Mouse (Mus musculus) heart, adult 2 months (tissue): ENCODE measurements at regions not wholly inside any gene's neighbourhood (a gene's known extent, or its start where the extent isn't known, plus 50 kb on each side); places are given as distances from the start of the nearest gene placed in this dataset.

Source experiments
- CTCF ChIP-seq: fragments of 200-600 bp; IDR thresholded peaks from 2 replicates; pipeline ENCODE4 v1.8.1; 2022; ENCODE audit warnings: antibody characterized with exemption, mild to moderate bottlenecking, moderate library complexity
- EP300 ChIP-seq: fragments of 200-500 bp; IDR thresholded peaks from 2 replicates; pipeline ENCODE4 v1.6.1; 2011; ENCODE audit warnings: low read depth, low read length, control low read depth; ENCODE audit not compliant: insufficient read depth

GRCm38 (mm10) chr10:19508221-19508745 is 83.5 kb upstream of the Ifngr1 start:
- TF ChIP-seq CTCF (no peak), EP300 (no peak)
